Mouse (Mus musculus) retina, adult 2 months (tissue): ENCODE data around the gene Ccdc191.

Experiments
- DNase-seq: peaks from one replicate; pipeline ENCODE4 v3.0.0-alpha.2; 2012; ENCODE audit warnings: low read depth, low spot score

The Ccdc191 gene

GRCm38 (mm10) chr16:43979328-43980109 lies 89.9 kb downstream of the Ccdc191 start, which contains the start of gene Zdhhc23:
TSS of gene Zdhhc23 (minus strand) at chr16:43979791.
- DNase-seq = no peak

- no peak for DNase-seq
These were observed 90.6 kb downstream of the Ccdc191 start for GRCm38 (mm10) chr16:43980110-43980609.

- DNase-seq = no peak
These were observed 96.7 kb downstream of the Ccdc191 start for GRCm38 (mm10) chr16:43986299-43986698.

DNA sequence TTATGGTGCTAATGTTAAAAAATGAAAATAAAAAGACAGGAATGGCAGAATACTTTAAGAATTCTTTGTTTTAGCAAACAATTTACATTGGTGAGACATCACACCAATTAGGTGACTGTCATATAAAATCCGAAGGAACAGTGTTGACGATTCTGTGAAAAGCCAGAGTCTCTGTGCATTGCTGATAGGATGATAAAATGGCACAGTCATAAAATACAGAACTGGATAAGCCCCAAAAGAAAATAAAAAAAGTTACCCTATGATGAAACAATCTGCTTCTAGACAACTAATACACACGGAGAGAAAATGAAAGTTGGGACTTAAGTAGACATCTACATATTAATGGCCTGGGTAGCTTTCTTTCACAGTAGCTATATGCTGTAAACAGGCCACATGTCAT lies 105.0 kb downstream of the Ccdc191 start:
- no peak for DNase-seq

DNA sequence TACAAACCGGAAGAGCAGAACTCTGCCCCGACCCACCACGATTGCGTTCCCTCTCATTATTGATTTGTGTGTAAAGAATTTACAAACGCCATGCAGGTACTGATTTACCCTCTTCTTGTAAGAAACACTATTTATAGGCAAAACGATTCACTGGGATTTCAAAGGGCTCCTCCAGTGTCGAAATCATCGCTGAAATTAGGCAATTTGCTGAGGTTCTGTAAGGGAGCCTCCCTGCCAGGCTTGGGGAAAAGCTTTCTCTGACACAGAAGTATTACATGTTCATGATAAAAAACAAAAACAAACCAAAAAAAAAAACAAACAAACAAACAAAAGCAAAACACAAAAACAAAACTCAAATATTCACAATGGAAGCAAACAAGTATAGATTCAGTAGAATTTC lies 109.5 kb downstream of the Ccdc191 start:
- DNase-seq = no peak

GRCm38 (mm10) chr16:43999541-43999940 lies 109.9 kb downstream of the Ccdc191 start:
- no peak for DNase-seq

DNA sequence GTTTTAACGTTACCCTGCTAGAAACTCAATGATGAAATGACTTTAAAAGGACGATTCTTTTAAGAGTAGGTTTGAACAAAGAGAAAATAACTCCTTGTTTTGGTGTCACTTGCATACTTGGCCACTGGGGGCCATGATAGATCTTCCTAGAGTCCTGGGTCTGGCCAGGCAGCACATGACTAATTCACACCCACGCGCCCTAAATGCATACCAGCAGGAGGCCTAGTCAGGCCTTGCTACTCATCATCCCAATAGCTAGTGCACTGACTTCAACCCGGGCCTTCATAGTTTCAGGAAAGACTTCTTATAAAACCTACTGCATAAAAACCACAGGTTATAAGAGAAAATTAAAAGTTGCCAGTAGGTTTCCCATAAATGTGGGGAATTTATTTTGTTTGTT lies 112.5 kb downstream of the Ccdc191 start:
- no peak for DNase-seq

GRCm38 (mm10) chr16:44011010-44011409 lies 121.4 kb downstream of the Ccdc191 start:
- no peak for DNase-seq
